Mouse (Mus musculus) left cerebral cortex, adult 9 months (tissue): Measurements from ENCODE around the gene Mast1.
A peak's percentile ranks its signal among the peaks of the same experiment; 100 is the strongest.

Experiments
- DNase-seq, 2 experiments: peaks; one replicate each; pipeline ENCODE4 v3.0.0; 2022; ENCODE audit warnings: low spot score in 2 of 2

The Mast1 gene

GRCm38 (mm10) chr8:84936962-84937546, at the start of gene Mast1:
TSS of gene Mast1 (minus strand) at chr8:84937359.
- DNase-seq, result peak in 1 of 2 experiments; percentile 57

- DNase-seq, result no peak
These were observed 49.3 kb upstream of the Mast1 start for GRCm38 (mm10) chr8:84986379-84986945.

- DNase-seq, result peak; percentile 93 to 94
These were observed 48.7 kb upstream of the Mast1 start for GRCm38 (mm10) chr8:84985684-84986378.

GRCm38 (mm10) chr8:84985049-84985683, 48.0 kb upstream of the Mast1 start:
- no peak for DNase-seq

GRCm38 (mm10) chr8:84984294-84985048, 47.3 kb upstream of the Mast1 start:
- DNase-seq, result no peak

- DNase-seq, result no peak
These were observed 45.4 kb upstream of the Mast1 start for GRCm38 (mm10) chr8:84982499-84983011.

- DNase-seq, result no peak
These were observed 44.7 kb upstream of the Mast1 start for GRCm38 (mm10) chr8:84981644-84982498.

GRCm38 (mm10) chr8:84980622-84981358, 43.6 kb upstream of the Mast1 start:
- peak in 1 of 2 experiments; percentile 58 for DNase-seq

GRCm38 (mm10) chr8:84979599-84980421, 42.7 kb upstream of the Mast1 start:
- peak; percentile 84 to 95 for DNase-seq

GRCm38 (mm10) chr8:84978248-84978940, 41.2 kb upstream of the Mast1 start, which contains the start of gene Junb:
TSS of gene Junb (minus strand) at chr8:84978718.
- DNase-seq, result peak; percentile 91 to 97

GRCm38 (mm10) chr8:84977435-84978247, 40.5 kb upstream of the Mast1 start:
- peak in 1 of 2 experiments; percentile 61 for DNase-seq

- DNase-seq, result no peak
These were observed 39.7 kb upstream of the Mast1 start for GRCm38 (mm10) chr8:84976763-84977434.

- DNase-seq, result peak; percentile 85 to 97
These were observed 39.0 kb upstream of the Mast1 start for GRCm38 (mm10) chr8:84976031-84976762.

GRCm38 (mm10) chr8:84975434-84975833, 38.3 kb upstream of the Mast1 start:
- DNase-seq, result peak in 1 of 2 experiments; percentile 79

- no peak for DNase-seq
These were observed 37.5 kb upstream of the Mast1 start for GRCm38 (mm10) chr8:84974543-84975142.
